Mouse (Mus musculus): Measurements from ENCODE around the gene Gm10718. TPM values are rescaled to one million over a fixed set of nuclear protein-coding genes. Genes with fewer than 3 reads are reported as not detected.
"Not testable (repeated sequence)": the region's sequence is repeated elsewhere in the genome, so short reads cannot be mapped to it uniquely, and the experiment has no call there.

Gene Gm10718
- polyA plus RNA-seq, 1 experiment: 0.26 TPM

DNA sequence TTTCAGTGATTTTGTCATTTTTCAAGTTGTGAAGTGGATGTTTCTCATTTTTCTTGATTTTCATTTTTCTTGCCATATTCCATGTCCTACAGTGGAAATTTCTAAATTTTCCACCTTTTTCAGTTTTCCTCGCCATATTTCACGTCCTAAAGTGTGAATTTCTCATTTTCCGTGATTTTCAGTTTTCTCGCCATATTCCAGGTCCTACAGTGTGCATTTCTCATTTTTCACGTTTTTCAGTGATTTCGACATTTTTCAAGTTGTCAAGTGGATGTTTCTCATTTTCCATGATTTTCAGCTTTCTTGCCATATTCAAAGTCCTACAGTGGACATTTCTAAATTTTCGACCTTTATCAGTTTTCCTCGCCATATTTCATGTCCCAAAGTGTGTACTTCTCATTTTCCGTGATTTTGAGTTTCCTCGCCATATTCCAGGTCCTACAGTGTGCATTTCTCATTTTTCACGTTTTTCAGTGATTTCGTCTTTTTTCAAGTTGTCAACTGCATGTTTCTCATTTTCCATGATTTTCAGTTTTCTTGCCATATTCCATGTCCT, 1.6 kb downstream of the Gm10718 start, which contains the start of gene Gm10717:
Gene Gm10717, plus strand, starts transcription at position 506 of the 556 bp plus-strand sequence.
- peak; percentile 20 to 44 for DNase-seq (ENCODE audit: extremely low spot score in 1 of 2, low spot score in 1 of 2)

DNA sequence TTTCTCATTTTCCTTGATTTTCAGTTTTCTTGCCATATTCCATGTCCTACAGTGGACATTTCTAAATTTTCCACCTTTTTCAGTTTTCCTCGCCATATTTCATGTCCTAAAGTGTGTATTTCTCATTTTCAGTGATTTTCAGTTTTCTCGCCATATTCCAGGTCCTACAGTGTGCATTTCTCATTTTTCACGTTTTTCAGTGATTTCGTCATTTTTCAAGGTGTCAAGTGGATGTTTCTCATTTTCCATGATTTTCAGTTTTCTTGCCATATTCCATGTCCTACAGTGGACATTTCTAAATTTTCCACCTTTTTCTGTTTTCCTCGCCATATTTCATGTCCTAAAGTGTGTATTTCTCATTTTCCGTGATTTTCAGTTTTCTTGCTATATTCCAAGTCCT, 2.3 kb downstream of the Gm10718 start:
- peak; percentile 40 to 57 for DNase-seq (ENCODE audit: extremely low spot score in 1 of 2, low spot score in 1 of 2)

GRCm38 (mm10) chr9:3026136-3026535, 2.8 kb downstream of the Gm10718 start:
- not testable (repeated sequence) for DNase-seq (ENCODE audit: extremely low spot score in 1 of 2, low spot score in 1 of 2)

- not testable (repeated sequence) for DNase-seq (ENCODE audit: extremely low spot score in 1 of 2, low spot score in 1 of 2)
Measured at GRCm38 (mm10) chr9:3026741-3027140, 3.4 kb downstream of the Gm10718 start.

DNA sequence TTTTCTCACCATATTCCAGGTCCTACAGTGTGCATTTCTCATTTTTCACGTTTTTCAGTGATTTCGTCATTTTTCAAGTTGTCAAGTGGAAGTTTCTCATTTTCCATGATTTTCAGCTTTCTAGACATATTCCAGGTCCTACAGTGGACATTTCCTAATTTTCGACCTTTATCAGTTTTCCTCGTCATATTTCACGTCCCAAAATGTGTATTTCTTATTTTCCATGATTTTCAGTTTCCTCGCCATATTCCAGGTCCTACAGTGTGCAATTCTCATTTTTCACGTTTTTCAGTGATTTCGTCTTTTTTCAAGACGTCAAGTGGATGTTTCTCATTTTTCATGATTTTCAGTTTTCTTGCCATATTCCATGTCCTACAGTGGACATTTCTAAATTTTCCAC, 3.9 kb downstream of the Gm10718 start:
- DNase-seq (ENCODE audit: extremely low spot score in 1 of 2, low spot score in 1 of 2): not testable (repeated sequence)

DNA sequence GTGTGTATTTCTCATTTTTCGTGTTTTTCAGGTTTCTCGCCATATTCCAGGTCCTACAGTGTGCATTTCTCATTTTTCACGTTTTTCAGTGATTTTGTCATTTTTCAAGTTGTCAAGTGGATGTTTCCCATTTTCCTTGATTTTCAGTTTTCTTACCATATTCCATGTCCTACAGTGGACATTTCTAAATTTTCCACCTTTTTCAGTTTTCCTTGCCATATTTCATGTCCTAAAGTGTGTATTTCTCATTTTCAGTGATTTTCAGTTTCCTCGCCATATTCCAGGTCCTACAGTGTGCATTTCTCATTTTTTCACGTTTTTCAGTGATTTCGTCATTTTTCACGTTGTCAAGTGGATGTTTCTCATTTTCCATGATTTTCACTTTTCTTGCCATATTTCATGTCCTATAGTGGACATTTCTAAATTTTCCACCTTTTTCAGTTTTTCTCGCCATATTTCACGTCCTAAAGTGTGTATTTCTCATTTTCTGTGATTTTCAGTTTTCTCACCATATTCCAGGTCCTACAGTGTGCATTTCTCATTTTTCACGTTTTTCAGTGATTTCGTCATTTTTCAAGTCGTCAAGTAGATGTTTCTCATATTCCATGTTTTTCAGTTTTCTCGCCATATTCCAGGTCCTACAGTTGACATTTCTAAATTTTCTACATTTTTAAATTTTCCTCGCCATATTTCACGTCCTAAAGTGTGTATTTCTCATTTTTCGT, 6.1 kb downstream of the Gm10718 start:
- DNase-seq (ENCODE audit: extremely low spot score in 1 of 2, low spot score in 1 of 2): peak; percentile 27 to 34

GRCm38 (mm10) chr9:3030677-3031318, 7.5 kb downstream of the Gm10718 start:
- not testable (repeated sequence) for DNase-seq (ENCODE audit: extremely low spot score in 1 of 2, low spot score in 1 of 2)

DNA sequence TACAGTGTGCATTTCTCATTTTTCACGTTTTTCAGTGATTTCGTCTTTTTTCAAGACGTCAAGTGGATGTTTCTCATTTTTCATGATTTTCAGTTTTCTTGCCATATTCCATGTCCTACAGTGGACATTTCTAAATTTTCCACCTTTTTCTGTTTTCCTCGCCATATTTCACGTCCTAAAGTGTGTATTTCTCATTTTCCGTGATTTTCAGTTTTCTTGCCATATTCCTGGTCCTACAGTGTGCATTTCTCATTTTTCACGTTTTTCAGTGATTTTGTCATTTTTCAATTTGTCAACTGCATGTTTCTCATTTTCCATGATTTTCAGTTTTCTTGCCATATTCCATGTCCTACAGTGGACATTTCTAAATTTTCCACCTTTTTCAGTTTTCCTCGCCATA, 11.0 kb downstream of the Gm10718 start, which contains the start of gene Gm17535:
Gene Gm17535, plus strand, starts transcription at position 301 of the 400 bp plus-strand sequence.
- not testable (repeated sequence) for DNase-seq (ENCODE audit: extremely low spot score in 1 of 2, low spot score in 1 of 2)

DNA sequence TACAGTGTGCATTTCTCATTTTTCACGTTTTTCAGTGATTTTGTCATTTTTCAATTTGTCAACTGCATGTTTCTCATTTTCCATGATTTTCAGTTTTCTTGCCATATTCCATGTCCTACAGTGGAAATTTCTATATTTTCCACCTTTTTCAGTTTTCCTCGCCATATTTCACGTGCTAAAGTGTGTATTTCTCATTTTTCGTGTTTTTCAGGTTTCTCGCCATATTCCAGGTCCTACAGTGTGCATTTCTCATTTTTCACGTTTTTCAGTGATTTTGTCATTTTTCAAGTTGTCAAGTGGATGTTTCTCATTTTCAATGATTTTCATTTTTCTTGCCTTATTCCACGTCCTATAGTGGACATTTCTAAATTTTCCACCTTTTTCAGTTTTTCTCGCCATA, 13.2 kb downstream of the Gm10718 start, which contains the start of gene Gm10715:
Gene Gm10715, plus strand, starts transcription at position 301 of the 400 bp plus-strand sequence.
- not testable (repeated sequence) for DNase-seq (ENCODE audit: extremely low spot score in 1 of 2, low spot score in 1 of 2)

GRCm38 (mm10) chr9:3038161-3038560, 14.8 kb downstream of the Gm10718 start:
- not testable (repeated sequence) for DNase-seq (ENCODE audit: extremely low spot score in 1 of 2, low spot score in 1 of 2)

Other genes with a start within 250 kb of the Gm10718 start
- gene Gm10722, start 22.6 kb upstream of the Gm10718 start, polyA plus RNA-seq (2012; rRNA removed): not detected in 2 replicates
- gene Gm11168, start 20.2 kb upstream of the Gm10718 start, polyA plus RNA-seq (2012; rRNA removed): not detected in 2 replicates
- not detected in 2 replicates for gene Gm10721, start 10.4 kb upstream of the Gm10718 start, polyA plus RNA-seq (2012; rRNA removed)
- gene Gm10720, start 7.9 kb upstream of the Gm10718 start, polyA plus RNA-seq (2012; rRNA removed): not detected in 2 replicates
- gene Gm10719, start 6.1 kb upstream of the Gm10718 start, polyA plus RNA-seq (2012; rRNA removed): not detected in 2 replicates
- gene Gm10717, start 1.9 kb downstream of the Gm10718 start, polyA plus RNA-seq (2012; rRNA removed): not detected in 2 replicates
- gene Gm17535, start 11.1 kb downstream of the Gm10718 start, polyA plus RNA-seq (2012; rRNA removed): not detected in 2 replicates
- gene Gm10715, start 13.3 kb downstream of the Gm10718 start, polyA plus RNA-seq (2012; rRNA removed): not detected in 2 replicates